Mouse (Mus musculus) G1E (cell line): ENCODE measurements around the gene Olfr213.

Source experiments
- CTCF ChIP-seq: IDR thresholded peaks from 2 replicates; pipeline ENCODE4 v1.5.1; 2012; ENCODE audit warnings: low read depth, low read length, inconsistent platforms, mixed read lengths
- GATA1 ChIP-seq: IDR thresholded peaks from 2 replicates; pipeline ENCODE4 v1.6.1; 2012; ENCODE audit warnings: borderline replicate concordance, low read length, inconsistent platforms, mixed read lengths
- TAL1 ChIP-seq: conservative IDR thresholded peaks from 2 replicates; pipeline ENCODE4 v1.6.1; 2012; ENCODE audit warnings: low read depth, low read length, inconsistent platforms, mixed read lengths

- TF ChIP-seq CTCF (no peak), GATA1 (no peak), TAL1 (no peak)
These were observed 4.2 kb downstream of the Olfr213 start for GRCm38 (mm10) chr6:116542500-116542899.
